15 mouse cellular contexts compared by ENCODE assay signal in the genomic region with DNA sequence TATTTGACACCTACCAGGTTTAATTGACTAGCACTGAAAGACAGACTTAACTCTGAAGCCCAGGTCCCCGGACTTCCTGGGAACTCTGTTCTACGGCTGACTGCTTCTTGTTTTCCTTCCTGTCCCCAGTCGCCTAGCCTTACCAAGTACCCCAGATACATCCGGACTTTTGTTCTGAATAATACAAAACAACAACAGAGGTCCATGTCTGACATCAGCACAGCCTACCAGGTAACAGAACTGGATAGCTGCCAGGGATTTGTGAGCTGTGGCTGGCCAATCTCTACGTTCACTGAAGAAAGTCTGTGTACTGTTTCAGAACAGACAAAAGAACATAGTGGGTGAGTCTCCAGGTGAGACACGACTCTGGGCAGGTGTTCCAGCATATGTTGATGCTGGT. TPM values are rescaled to one million over a fixed set of nuclear protein-coding genes. Genes with fewer than 3 reads are reported as not detected.
DNase-seq lines count a peak whose midpoint lies in the region; ATAC-seq and TF ChIP-seq lines count a peak whose summit lies in the region.
"Had no signal": no experiment of that assay in that cellular context is flagged by ENCODE, and none has a peak within 500 bp of the region (broad histone marks: within the 10 kb centered on the region; RNA-seq: fewer than 3 reads in every experiment).

No protein-coding gene starts in this region.

- no peak for TF ChIP-seq CTCF in heart, adult 2 months (IDR thresholded peaks at IDR 0.05)
- TF ChIP-seq CTCF in liver, postnatal 0 days (IDR thresholded peaks at IDR 0.05; ENCODE audit: low read depth), result no peak

- no peak overlapping the region for H3K4me2 ChIP-seq in liver, postnatal 0 days (ENCODE audit: low read depth, low read length)
- H3K4me2 ChIP-seq: forebrain, embryonic 15.5 days had no signal

- H3K27me3 ChIP-seq in heart, adult 2 months (ENCODE audit: control insufficient read depth, insufficient read depth, low read length), result no peaks in the 10 kb centered on the region
- H3K27me3 ChIP-seq in liver, postnatal 0 days (ENCODE audit: insufficient read depth, low read length), result 0 out of 2 replicates have a peak, but pooled peaks cover 2% of the 10 kb centered on the region
- H3K27me3 ChIP-seq: forebrain, embryonic 15.5 days; Patski had no signal

- no peak overlapping the region for H3K9ac ChIP-seq in heart, adult 2 months (ENCODE audit: low read depth, low read length)
- no peak overlapping the region for H3K9ac ChIP-seq in liver, postnatal 0 days (replicated peaks)
- H3K9ac ChIP-seq: forebrain, embryonic 15.5 days had no signal

- 46% methylated on average over 6 of the region's 6 CpGs for WGBS in heart, adult 2 months
- 50% methylated on average over 6 of the region's 6 CpGs for WGBS in liver, postnatal 0 days (ENCODE audit: insufficient replicate concordance)

- ATAC-seq in liver, postnatal 0 days, result no peak
- ATAC-seq: forebrain, embryonic 15.5 days; Patski had no signal

- no peak overlapping the region for H3K4me3 ChIP-seq in heart, adult 2 months
- no peak overlapping the region for H3K4me3 ChIP-seq in liver, postnatal 0 days (ENCODE audit: low read depth, low read length)
- H3K4me3 ChIP-seq in brown adipose tissue, adult 24 weeks (ENCODE audit: insufficient read depth, low read depth, low read length), result no peak overlapping the region
- H3K4me3 ChIP-seq: forebrain, embryonic 15.5 days; megakaryocyte, embryonic 14.5 days had no signal

- no peak for TF ChIP-seq POLR2A in heart, adult 2 months (IDR thresholded peaks at IDR 0.05; ENCODE audit: insufficient read depth, low read depth, low read length)

- intact Hi-C loops in heart, adult 2 months (cut with DNase I), result loop anchor here (10.0 kb wide), 1 partner anchor 176 kb away; a partner anchor contains a TSS

- no peaks in the 10 kb centered on the region for H3K79me2 ChIP-seq in heart, adult 2 months (replicated peaks; ENCODE audit: control insufficient read depth, insufficient read depth, low read length)

- no peaks in the 10 kb centered on the region for H3K9me3 ChIP-seq in liver, postnatal 0 days (ENCODE audit: low read length)
- H3K9me3 ChIP-seq: forebrain, embryonic 15.5 days; megakaryocyte, embryonic 14.5 days had no signal

- peaks cover 29% of the 10 kb centered on the region for H3K4me1 ChIP-seq in heart, adult 2 months (ENCODE audit: control insufficient read depth, insufficient read depth, low read length)
- peaks cover 81% of the 10 kb centered on the region for H3K4me1 ChIP-seq in liver, postnatal 0 days (ENCODE audit: insufficient read depth)
- H3K4me1 ChIP-seq in brown adipose tissue, adult 24 weeks (ENCODE audit: control insufficient read depth, insufficient read depth, insufficient read length, low read length), result peaks cover 43% of the 10 kb centered on the region

- DNase-seq in heart, adult 2 months, result no peak
- no peak for DNase-seq in heart, adult 8-10 months (ENCODE audit: low spot score)
- no peak for DNase-seq in liver, postnatal 0 days
- no peak for DNase-seq in liver
- DNase-seq in CD4-positive helper T cell, adult 2 months (ENCODE audit: low read depth, low spot score), result peak; percentile 79
- DNase-seq in adrenal gland, postnatal 25 days, result no peak
- DNase-seq: adrenal gland, postnatal 10 days; gastrocnemius, postnatal 10 days; left cerebral cortex, postnatal 4 days; thymus, postnatal 36 days had no signal

- H3K36me3 ChIP-seq in heart, adult 2 months (ENCODE audit: control insufficient read depth, insufficient read depth, low read length), result no peaks in the 10 kb centered on the region
- no peaks in the 10 kb centered on the region for H3K36me3 ChIP-seq in liver, postnatal 0 days (replicated peaks; ENCODE audit: insufficient read depth, low read length)
- H3K36me3 ChIP-seq: forebrain, embryonic 15.5 days had no signal

- TF ChIP-seq EP300 in heart, adult 2 months (IDR thresholded peaks at IDR 0.05; ENCODE audit: insufficient read depth, low read depth, low read length), result no peak
- TF ChIP-seq EP300 in liver, postnatal 0 days (IDR thresholded peaks at IDR 0.05; ENCODE audit: low read depth), result peak; percentile 30; the same call in 1 of the 2 replicates

- H3K27ac ChIP-seq in heart, adult 2 months, result peak overlapping the region; percentile 38; the same call in 1 of the 2 replicates
- H3K27ac ChIP-seq in liver, postnatal 0 days (ENCODE audit: low read depth), result peak overlapping the region; percentile 35; the same call in 1 of the 2 replicates
- H3K27ac ChIP-seq in brown adipose tissue, adult 24 weeks (replicated peaks; ENCODE audit: low read depth, low read length), result peak overlapping the region; percentile 73
- H3K27ac ChIP-seq: forebrain, embryonic 15.5 days had no signal

RNA-seq across cellular contexts. Expression of a gene that starts 20.1 kb away (rescaled TPM):
- total RNA-seq in heart, adult 2 months (2021), result 10 to 100 TPM; 29.9 to 31.0 TPM
- 33.5 and 35.9 TPM in 2 replicates for polyA plus RNA-seq in heart, adult 2 months (2012; rRNA removed)
- 10 to 100 TPM; 18.3 to 35.3 (median 28.0) TPM for total RNA-seq in heart, adult 8-10 months (2022)
- 60.1 and 62.6 TPM in 2 replicates for polyA plus RNA-seq in liver, postnatal 0 days (2015; fragmentation: Nextera tagmentation; extraction: Ambion mirVana)
- 16.6 and 53.4 TPM in 2 replicates for polyA plus RNA-seq in brown adipose tissue, adult 24 weeks (2012; ENCODE audit: insufficient read depth, insufficient read length, missing spikeins)
- 17.8 and 18.1 TPM in 2 replicates for total RNA-seq in adrenal gland, postnatal 25 days (2021)

RNA-seq across cellular contexts. Expression of a gene that starts 21.8 kb away (rescaled TPM):
- 1 to 10 TPM; 9.3 to 9.4 TPM for total RNA-seq in heart, adult 2 months (2021)
- 14.5 and 17.0 TPM in 2 replicates for polyA plus RNA-seq in heart, adult 2 months (2012; rRNA removed)
- 10 to 100 TPM in 1 of 4 experiments, 1 to 10 TPM in 3; 5.9 to 14.1 (median 8.2) TPM for total RNA-seq in heart, adult 8-10 months (2022)
- polyA plus RNA-seq in liver, postnatal 0 days (2015; fragmentation: Nextera tagmentation; extraction: Ambion mirVana), result 1.6 TPM in 2 replicates
- polyA plus RNA-seq in brown adipose tissue, adult 24 weeks (2012; ENCODE audit: insufficient read depth, insufficient read length, missing spikeins), result 0.38 and 0.55 TPM in 2 replicates
- total RNA-seq in adrenal gland, postnatal 25 days (2021), result 4.7 and 5.0 TPM in 2 replicates
- total RNA-seq: CH12.LX had no signal

RNA-seq across cellular contexts. Expression of a gene that starts 52.2 kb away (rescaled TPM):
- not detected for total RNA-seq in heart, adult 2 months (2021)
- polyA plus RNA-seq in heart, adult 2 months (2012; rRNA removed), result 0.16 TPM in 1 of 2 replicates, not detected in the other
- not detected for total RNA-seq in heart, adult 8-10 months (2022)
- polyA plus RNA-seq in liver, postnatal 0 days (2015; fragmentation: Nextera tagmentation; extraction: Ambion mirVana), result 0.26 TPM in 2 replicates
- polyA plus RNA-seq in brown adipose tissue, adult 24 weeks (2012; ENCODE audit: insufficient read depth, insufficient read length, missing spikeins), result not detected in 2 replicates
- not detected in 2 replicates for total RNA-seq in adrenal gland, postnatal 25 days (2021)
- polyA plus RNA-seq: Patski had no signal
